Mouse (Mus musculus): ENCODE measurements around the gene Phlda3.

DNA sequence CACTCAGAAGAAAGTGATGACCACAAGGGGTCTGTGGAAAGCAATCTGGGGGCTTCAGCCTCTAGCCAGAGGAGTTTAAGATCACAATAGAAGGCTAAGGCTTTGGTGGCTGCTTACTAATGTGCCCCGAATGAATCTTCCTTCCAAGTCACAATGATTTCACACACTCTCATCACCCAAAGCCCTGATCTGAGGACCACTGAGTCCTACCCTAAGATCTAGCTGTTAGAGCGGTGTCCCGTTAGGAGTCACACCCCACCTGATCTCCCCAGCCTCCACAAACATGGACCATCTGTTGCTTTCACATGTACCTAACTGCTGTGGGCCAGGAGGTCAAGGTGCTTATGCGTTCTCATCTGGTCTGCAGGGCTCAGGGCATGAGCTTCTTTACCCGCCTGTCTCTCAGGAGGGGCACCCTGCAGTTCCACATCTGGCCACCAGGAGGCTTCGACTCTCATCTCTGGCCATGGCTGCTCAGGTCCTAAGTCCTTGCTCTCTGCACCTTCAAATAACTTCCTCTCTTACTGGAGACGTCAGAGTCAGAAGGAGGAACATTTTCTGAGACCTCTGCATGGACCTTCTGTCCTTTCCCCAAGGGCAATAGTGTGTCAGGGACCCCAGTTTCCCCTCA lies 45.2 kb downstream of the Phlda3 start:
- no peak for TF ChIP-seq POLR2A (IDR thresholded peaks at IDR 0.05; ENCODE audit: borderline replicate concordance, control insufficient read depth, low read depth, low read length)
- peak; percentile 92 for TF ChIP-seq CTCF (IDR thresholded peaks at IDR 0.05; ENCODE audit: control insufficient read depth, insufficient read depth, low read length)
